Mouse (Mus musculus) embryonic facial prominence, embryonic 15.5 days (tissue): ENCODE measurements around the gene Gm37240. TPM values are rescaled to one million over a fixed set of nuclear protein-coding genes. Genes with fewer than 3 reads are reported as not detected.
A peak's percentile ranks its signal among the peaks of the same experiment; 100 is the strongest.
"Not testable (repeated sequence)": the region's sequence is repeated elsewhere in the genome, so short reads cannot be mapped to it uniquely, and the experiment has no call there.

Experiments
- ATAC-seq: fragments of 200-750 bp; cut with Nextera tagmentation; 2 replicates; pipeline ENCODE4 v1.8.0; 2017; ENCODE audit warnings: low read depth, moderate TSS enrichment; ENCODE audit not compliant: insufficient number of reproducible peaks, low FRiP score, low TSS enrichment
- H3K27ac ChIP-seq: fragments of 300-500 bp; sonication (generic); replicated peaks from 2 replicates; pipeline ENCODE4 v1.5.1; 2015; ENCODE audit warnings: mild to moderate bottlenecking, inconsistent platforms
- H3K27me3 ChIP-seq: fragments of 300-500 bp; sonication (generic); 2 replicates; pipeline ENCODE4 v1.6.1; 2015; ENCODE audit warnings: inconsistent platforms
- H3K36me3 ChIP-seq: fragments of 300-500 bp; sonication (generic); 2 replicates; pipeline ENCODE4 v1.6.1; 2015; ENCODE audit warnings: mild to moderate bottlenecking, inconsistent platforms
- H3K4me1 ChIP-seq: fragments of 300-500 bp; sonication (generic); 2 replicates; pipeline ENCODE4 v1.6.1; 2015; ENCODE audit warnings: inconsistent platforms
- H3K4me2 ChIP-seq: fragments of 300-500 bp; sonication (generic); replicated peaks from 2 replicates; pipeline ENCODE4 v1.6.1; 2015; ENCODE audit warnings: mild to moderate bottlenecking, inconsistent platforms
- H3K4me3 ChIP-seq: fragments of 300-500 bp; sonication (generic); replicated peaks from 2 replicates; pipeline ENCODE4 v1.5.1; 2015; ENCODE audit warnings: mild to moderate bottlenecking, inconsistent platforms
- H3K9ac ChIP-seq: fragments of 300-500 bp; sonication (generic); 2 replicates; pipeline ENCODE4 v1.6.1; 2015; ENCODE audit warnings: inconsistent platforms
- H3K9me3 ChIP-seq: fragments of 300-500 bp; sonication (generic); replicated peaks from 2 replicates; pipeline ENCODE4 v1.6.1; 2016; ENCODE audit warnings: inconsistent platforms
- WGBS: fragments of 180-500 bp; shearing (Covaris S2); methylation state at CpG from one replicate; pipeline ENCODE4 v1.1.7; 2015; 5-methylcytosine and 5-hydroxymethylcytosine counted together
- polyA plus RNA-seq: library from polyadenylated mRNA; unstranded; fragments of >200 nt; fragmentation: Nextera tagmentation; extraction: Ambion mirVana; gene quantifications from 2 replicates; pipeline ENCODE4 v1.2.1, GENCODE M21; 2015

Gm37240 gene
- 12.8 and 18.1 TPM in 2 replicates for polyA plus RNA-seq

DNA sequence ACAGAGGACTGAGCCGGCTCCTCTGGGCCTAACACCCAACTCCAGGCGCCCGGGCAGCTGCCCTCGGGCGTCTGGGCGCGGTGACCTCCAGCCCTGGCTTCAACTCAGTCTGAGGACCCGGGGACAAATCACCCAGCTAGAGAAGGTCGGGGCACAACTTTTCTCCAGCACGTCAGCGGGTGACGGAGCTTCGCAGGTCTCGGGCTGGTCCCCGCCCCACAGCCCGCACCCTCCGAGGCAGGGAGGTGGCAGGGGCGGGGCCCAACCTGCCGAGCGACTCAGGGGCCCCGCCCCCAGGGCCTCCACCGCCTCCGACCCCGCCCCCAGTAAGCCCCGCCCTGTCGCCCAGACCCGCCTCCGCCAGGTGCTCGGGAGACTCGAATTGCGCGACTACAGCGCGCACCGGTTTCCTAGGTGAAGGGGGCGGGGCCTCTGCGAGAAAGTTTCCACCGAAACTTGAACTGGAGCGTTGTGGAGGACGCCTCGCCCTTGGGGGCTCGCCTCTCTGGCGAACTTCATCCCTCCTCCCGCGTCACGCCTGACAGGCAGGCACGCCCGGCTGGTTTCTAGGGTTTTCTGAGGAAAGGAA is at the start of gene Gm37240, which contains the start of gene Glt28d2:
Gm37240 (minus strand) TSS at position 280 of the 589 bp plus-strand sequence.
Glt28d2 (minus strand) TSS at position 278 of the 589 bp plus-strand sequence.
- WGBS, result under 1% methylated on average over 46 of the region's 48 CpGs
- Histone ChIP-seq H3K36me3 (no peaks in the 10 kb centered on the region), H3K9me3 (no peaks in the 10 kb centered on the region), H3K4me2 (peak within 1 kb of the TSS; percentile 63), H3K27me3 (no peaks in the 10 kb centered on the region), H3K4me1 (peaks cover 13% of the 10 kb centered on the region; the same call in 1 of the 2 replicates), H3K27ac (peak within 1 kb of the TSS; percentile 79), H3K9ac (peak within 1 kb of the TSS; percentile 1), H3K4me3 (peak within 1 kb of the TSS; percentile 47)
- ATAC-seq, result peak; percentile 94

DNA sequence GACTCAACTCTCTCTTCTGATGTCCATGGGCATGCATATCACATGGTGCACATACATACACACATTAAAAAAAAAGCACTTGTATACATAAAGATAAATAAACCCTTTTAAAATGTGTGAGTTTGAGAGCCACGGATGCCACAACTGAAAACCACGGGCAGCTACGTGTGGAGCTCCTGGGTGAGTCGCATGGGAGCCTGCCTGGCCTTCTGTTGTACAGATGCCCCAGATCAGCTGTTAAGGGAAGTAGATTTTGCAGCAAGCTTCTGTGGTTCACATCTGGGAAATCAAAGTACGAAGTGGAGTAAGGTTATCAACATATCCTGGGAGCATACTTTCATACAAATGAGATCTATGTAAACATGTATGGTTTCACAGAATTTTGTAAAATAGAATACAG is 46.3 kb upstream of the Gm37240 start:
- H3K9ac ChIP-seq, result no peak overlapping the region
- no peaks in the 10 kb centered on the region for H3K36me3 ChIP-seq
- no peak overlapping the region for H3K4me3 ChIP-seq
- H3K27me3 ChIP-seq, result no peaks in the 10 kb centered on the region
- no peaks in the 10 kb centered on the region for H3K9me3 ChIP-seq
- no peak overlapping the region for H3K4me2 ChIP-seq
- no peak for ATAC-seq
- H3K27ac ChIP-seq, result no peak overlapping the region
- WGBS, result 74% methylated on average over 5 of the region's 5 CpGs
- no peaks in the 10 kb centered on the region for H3K4me1 ChIP-seq

DNA sequence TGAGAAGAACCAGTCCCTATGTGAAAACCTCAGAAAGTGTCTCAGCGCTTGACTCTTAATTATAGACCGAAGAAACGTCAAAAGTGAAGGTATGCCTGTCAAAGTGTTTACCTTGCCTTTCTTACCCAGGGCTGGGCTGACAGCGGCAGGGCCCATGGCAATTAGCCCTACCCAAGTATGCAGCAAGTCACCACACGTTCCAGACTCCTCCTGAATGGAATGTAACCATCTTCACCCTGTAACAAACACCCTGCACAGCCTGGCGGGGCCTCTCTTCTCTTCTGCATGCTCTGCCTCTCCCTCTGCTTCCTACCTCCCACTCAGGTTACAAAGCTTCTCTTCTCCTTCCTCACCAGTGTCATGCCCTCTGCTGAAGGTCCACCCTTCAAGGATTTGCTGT is 44.5 kb upstream of the Gm37240 start:
- WGBS, result 60% methylated on average over 6 of the region's 6 CpGs
- no peak overlapping the region for H3K4me3 ChIP-seq
- no peaks in the 10 kb centered on the region for H3K9me3 ChIP-seq
- no peak overlapping the region; the same call in 1 of the 2 replicates for H3K27ac ChIP-seq
- H3K36me3 ChIP-seq, result no peaks in the 10 kb centered on the region
- H3K27me3 ChIP-seq, result no peaks in the 10 kb centered on the region
- H3K4me2 ChIP-seq, result no peak overlapping the region
- H3K4me1 ChIP-seq, result no peaks in the 10 kb centered on the region
- no peak overlapping the region for H3K9ac ChIP-seq
- peak; percentile 73; the same call in 1 of the 2 replicates for ATAC-seq

DNA sequence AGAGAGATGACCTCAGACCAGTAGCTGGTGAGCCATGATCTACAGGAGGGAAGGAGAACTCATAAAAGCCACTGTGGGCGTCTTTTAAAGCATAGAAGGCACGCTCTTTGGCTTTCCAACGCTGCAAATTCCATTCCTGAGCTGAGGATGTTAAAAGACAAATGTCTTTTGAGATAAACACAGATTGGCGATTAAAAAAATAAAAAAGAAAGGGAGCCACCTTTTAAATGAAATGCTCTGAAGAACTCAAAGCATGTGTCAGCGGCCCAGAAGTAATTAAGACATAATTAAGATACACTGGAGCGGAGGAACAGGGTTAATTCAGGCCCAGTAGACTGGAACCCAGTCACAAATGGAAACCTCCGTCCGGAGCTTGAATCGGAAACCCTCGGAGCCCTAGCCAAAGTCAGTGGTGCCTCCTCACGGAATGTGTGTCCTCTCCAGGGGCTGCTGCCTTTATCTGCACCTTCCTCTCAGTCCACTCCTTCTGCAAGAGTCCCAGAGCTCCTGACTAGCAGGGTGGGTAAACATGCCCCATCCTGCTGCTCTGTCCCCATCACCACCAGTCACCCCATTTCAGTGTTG is 43.4 kb upstream of the Gm37240 start:
- 73% methylated on average over 11 of the region's 11 CpGs for whole genome bisulfite sequencing
- Histone ChIP-seq H3K9me3 (no peaks in the 10 kb centered on the region), H3K9ac (no peak overlapping the region), H3K4me2 (no peak overlapping the region), H3K36me3 (no peaks in the 10 kb centered on the region), H3K27me3 (no peaks in the 10 kb centered on the region), H3K27ac (no peak overlapping the region), H3K4me3 (no peak overlapping the region), H3K4me1 (no peaks in the 10 kb centered on the region)
- ATAC-seq, result no peak

DNA sequence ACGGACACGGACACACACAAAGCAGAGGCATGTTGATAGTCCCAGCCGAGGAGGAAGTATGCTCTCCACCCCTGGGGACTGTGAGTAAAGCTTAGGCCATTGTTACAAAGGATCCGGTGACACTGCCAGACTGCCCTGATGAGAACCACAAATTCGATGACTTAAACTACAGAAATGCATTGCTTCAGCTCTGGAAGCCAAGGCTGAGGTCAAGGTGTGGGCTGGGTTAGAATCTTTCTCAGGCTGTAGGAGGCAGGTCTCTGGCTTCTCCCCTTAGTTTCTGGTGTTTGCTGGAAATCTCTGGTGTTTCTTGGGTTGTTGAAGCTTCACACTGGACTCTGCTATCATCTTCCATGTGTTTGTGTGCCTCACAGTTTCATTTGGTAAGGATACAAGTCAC is 42.4 kb upstream of the Gm37240 start:
- no peaks in the 10 kb centered on the region for H3K36me3 ChIP-seq
- H3K4me3 ChIP-seq, result no peak overlapping the region
- WGBS, result 71% methylated on average over 5 of the region's 5 CpGs
- no peak overlapping the region for H3K9ac ChIP-seq
- no peaks in the 10 kb centered on the region for H3K27me3 ChIP-seq
- ATAC-seq, result no peak
- no peak overlapping the region for H3K4me2 ChIP-seq
- no peak overlapping the region for H3K27ac ChIP-seq
- no peaks in the 10 kb centered on the region for H3K9me3 ChIP-seq
- no peaks in the 10 kb centered on the region for H3K4me1 ChIP-seq

DNA sequence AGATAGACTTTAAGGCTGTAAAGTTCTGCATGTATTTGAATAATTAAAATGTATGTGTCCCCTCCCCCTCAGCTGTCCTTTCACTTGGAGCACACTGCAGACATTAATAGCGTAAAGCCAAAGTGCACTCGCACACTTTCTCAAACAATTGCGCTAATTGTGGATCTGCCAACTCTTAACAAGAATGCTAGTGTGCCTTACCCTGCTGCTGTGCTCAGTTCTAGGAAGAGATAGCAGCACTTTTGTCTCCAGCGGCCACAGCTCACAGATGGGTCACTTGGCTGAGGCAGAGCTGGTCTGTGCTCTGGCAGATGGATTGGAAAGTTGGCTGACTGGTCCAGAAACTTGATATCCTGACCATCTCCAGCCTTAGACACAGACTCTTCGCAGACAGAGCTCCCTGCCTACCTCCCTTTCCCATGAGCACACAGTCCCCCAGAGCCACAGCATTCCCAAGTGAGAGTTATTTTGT is 40.9 kb upstream of the Gm37240 start:
- no peak overlapping the region for H3K9ac ChIP-seq
- H3K27ac ChIP-seq, result no peak overlapping the region
- no peak overlapping the region for H3K4me3 ChIP-seq
- H3K27me3 ChIP-seq, result no peaks in the 10 kb centered on the region
- H3K4me1 ChIP-seq, result no peaks in the 10 kb centered on the region
- no peaks in the 10 kb centered on the region for H3K9me3 ChIP-seq
- WGBS, result 75% methylated on average over 5 of the region's 5 CpGs
- H3K36me3 ChIP-seq, result no peaks in the 10 kb centered on the region
- H3K4me2 ChIP-seq, result no peak overlapping the region
- no peak for ATAC-seq

DNA sequence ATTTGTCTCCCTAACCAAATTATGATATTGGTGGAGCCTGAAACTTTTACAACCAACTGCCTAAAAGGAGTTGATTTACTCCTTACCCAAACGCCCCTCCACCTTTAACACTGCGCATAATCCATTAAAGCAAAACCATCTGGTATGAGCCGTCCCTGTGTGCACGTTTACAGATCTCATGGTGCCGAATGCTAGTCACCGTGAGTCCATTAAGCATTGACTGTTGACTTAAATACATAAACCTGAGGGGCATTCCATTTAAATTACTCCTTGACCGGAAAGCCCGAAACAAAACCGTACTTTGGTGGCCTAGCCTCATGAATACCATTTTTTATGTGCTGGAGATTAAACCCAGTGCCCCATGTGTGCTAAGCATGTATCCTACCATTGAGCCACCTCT is 40.0 kb upstream of the Gm37240 start:
- H3K27me3 ChIP-seq, result no peaks in the 10 kb centered on the region
- no peak overlapping the region for H3K9ac ChIP-seq
- WGBS, result 49% methylated on average over 9 of the region's 9 CpGs
- H3K4me3 ChIP-seq, result no peak overlapping the region
- no peaks in the 10 kb centered on the region for H3K9me3 ChIP-seq
- H3K27ac ChIP-seq, result no peak overlapping the region
- no peaks in the 10 kb centered on the region for H3K36me3 ChIP-seq
- H3K4me1 ChIP-seq, result no peaks in the 10 kb centered on the region
- no peak for ATAC-seq
- no peak overlapping the region for H3K4me2 ChIP-seq

DNA sequence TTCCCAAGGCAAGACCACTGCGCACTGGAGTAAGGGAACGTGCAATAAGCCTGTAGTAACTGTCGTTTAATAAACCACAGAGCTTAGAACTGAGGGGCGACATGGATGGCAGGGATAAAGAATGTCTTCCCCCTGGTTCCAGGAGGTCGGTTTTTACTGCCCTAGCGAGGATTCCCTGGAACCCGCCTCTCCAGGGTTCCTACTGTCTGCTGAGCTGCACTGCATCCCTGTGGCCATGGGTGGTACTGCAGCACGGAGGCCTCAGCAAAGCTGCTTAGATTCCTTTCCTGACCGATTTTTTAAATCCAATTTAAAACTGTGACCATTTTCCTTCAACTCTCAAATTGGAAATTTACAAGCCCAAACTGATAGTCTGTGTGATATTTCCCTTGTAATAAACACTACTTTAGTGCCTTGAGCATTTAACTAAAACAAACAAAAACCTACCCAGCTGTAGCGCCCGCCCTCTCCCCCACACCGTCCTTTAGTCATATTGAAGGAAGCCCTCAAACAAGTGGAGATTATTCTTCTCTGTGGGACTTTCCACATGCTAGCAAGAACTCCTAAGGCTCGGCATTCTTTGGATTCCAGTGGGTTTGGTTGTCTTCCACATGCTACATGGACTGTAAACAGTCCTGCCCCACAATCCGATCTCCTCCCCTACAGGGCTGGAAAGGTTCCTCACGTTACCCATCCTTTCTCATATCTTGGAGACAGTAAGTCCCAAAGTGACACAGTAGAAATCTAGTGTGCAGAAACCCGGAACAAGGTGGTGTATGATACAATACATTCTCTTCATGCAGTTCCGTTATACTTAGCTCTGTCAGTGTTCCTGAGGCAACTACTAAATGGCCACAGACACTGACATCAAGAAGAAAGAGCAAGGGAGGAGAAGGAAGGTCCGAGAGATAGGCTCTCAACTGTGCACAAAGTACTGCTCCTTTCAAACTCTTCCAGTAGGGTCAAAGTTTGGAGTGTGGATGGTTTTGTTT is 36.9 kb upstream of the Gm37240 start:
- no peaks in the 10 kb centered on the region for H3K36me3 ChIP-seq
- peak; percentile 43; the same call in 1 of the 2 replicates for ATAC-seq

DNA sequence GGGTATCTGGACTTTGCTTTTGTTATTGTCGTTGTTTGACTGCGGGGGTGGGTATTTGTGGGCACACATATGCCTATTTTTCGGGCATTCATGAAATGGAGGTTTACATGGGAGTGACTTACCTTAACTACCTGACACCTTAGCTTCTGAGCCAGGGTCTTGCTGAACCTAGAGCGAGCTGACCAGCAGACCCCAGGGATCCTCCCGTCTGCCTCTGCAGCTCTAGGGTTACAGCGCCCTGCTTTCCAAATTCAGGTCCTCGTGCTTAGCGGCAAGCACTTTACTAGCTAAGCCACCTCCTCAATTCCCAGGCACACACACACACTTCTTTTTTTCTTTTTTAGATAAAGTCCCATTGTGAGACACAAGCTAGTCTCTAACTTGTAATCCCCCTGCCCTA is 36.0 kb upstream of the Gm37240 start:
- no peak for ATAC-seq
- no peak overlapping the region for H3K4me2 ChIP-seq
- H3K9ac ChIP-seq, result no peak overlapping the region
- H3K27ac ChIP-seq, result no peak overlapping the region
- no peak overlapping the region for H3K4me3 ChIP-seq
- H3K4me1 ChIP-seq, result no peaks in the 10 kb centered on the region
- no peaks in the 10 kb centered on the region for H3K36me3 ChIP-seq
- H3K9me3 ChIP-seq, result no peaks in the 10 kb centered on the region
- H3K27me3 ChIP-seq, result no peaks in the 10 kb centered on the region
- 73% methylated on average over 8 of the region's 8 CpGs for WGBS

More for the DNA sequence above, 36.9 kb upstream of the Gm37240 start:
- H3K9me3 ChIP-seq, result no peaks in the 10 kb centered on the region
- H3K4me3 ChIP-seq, result no peak overlapping the region; the same call in 1 of the 2 replicates
- no peaks in the 10 kb centered on the region for H3K27me3 ChIP-seq
- no peaks in the 10 kb centered on the region for H3K4me1 ChIP-seq
- 33% methylated on average over 18 of the region's 18 CpGs for WGBS
- no peak overlapping the region for H3K9ac ChIP-seq
- H3K4me2 ChIP-seq, result peak overlapping the region; percentile 29
- no peak overlapping the region for H3K27ac ChIP-seq

DNA sequence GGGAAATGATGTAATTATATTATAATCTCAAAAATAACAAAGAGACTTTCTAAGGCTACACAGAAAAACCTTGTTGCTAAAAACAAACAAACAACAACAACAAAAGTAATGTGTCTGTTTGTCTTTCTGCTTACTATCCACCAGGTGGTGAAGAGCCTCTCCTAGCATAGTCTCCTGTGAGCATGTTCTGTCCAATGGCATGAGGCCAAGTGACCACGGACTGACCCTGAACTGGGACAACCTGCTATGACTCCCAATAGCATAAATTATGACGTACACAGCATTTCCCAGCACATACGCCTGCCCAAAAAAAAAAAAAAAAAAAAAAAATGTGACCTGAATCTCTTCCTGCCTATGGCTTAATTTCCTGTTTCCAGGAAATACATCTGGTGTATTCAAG is 35.0 kb upstream of the Gm37240 start:
- Histone ChIP-seq H3K27me3 (no peaks in the 10 kb centered on the region), H3K4me3 (no peak overlapping the region), H3K27ac (no peak overlapping the region), H3K4me2 (no peak overlapping the region), H3K36me3 (no peaks in the 10 kb centered on the region), H3K4me1 (no peaks in the 10 kb centered on the region), H3K9me3 (no peaks in the 10 kb centered on the region), H3K9ac (no peak overlapping the region)
- no peak for ATAC-seq
- 78% methylated on average over 3 of the region's 3 CpGs for WGBS

DNA sequence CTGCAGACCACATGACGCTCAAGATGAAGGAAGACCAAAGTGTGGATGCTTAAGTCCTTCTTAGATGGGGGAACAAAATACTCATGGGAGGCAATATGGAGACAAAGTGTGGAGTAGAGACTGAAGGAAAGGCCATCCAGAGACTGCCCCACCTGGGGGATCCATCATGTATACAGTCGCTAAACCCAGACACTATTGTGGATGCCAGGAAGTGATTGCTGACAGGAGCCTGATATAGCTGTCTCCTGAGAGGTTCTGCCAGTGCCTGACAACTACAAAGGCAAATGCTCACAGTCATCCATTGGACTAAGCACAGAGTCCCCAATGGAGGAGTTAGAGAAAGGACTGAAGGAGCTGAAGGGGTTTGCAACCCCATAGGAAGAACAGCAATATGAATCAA is 33.4 kb upstream of the Gm37240 start:
- not testable (repeated sequence) for ATAC-seq, H3K4me2 ChIP-seq, H3K27me3 ChIP-seq, H3K4me1 ChIP-seq, H3K9ac ChIP-seq, H3K4me3 ChIP-seq, H3K9me3 ChIP-seq, H3K36me3 ChIP-seq, H3K27ac ChIP-seq
- WGBS, result 79% methylated on average over 2 of the region's 2 CpGs
